11 mouse cellular contexts compared by ENCODE assay signal in genomic region chr9:68162813-68163570, GRCm38 (mm10).
DNase-seq lines count a peak whose midpoint lies in the region; ATAC-seq and TF ChIP-seq lines count a peak whose summit lies in the region.
"Had no signal": no experiment of that assay in that cellular context is flagged by ENCODE, and none has a peak within 500 bp of the region (broad histone marks: within the 10 kb centered on the region; RNA-seq: fewer than 3 reads in every experiment).

No protein-coding gene starts in this region.

- H3K4me2 ChIP-seq in lung, postnatal 0 days (replicated peaks; ENCODE audit: low read depth, low read length): no peak overlapping the region
- H3K4me2 ChIP-seq in midbrain, embryonic 14.5 days (ENCODE audit: low read length): no peak overlapping the region
- H3K4me2 ChIP-seq: embryonic facial prominence, embryonic 15.5 days; forebrain, embryonic 12.5 days had no signal

- DNase-seq in gastrocnemius, postnatal 25 days: peak; percentile 8
- DNase-seq in gastrocnemius, postnatal 36 days: no peak
- DNase-seq in lung, postnatal 10 days: peak; percentile 9
- no peak for DNase-seq in lung, postnatal 0 days (ENCODE audit: low spot score)
- DNase-seq in heart, postnatal 14 days: peak; percentile 44 to 50
- peak; percentile 11 to 42 for DNase-seq in layer of hippocampus, postnatal 14 days (ENCODE audit: low spot score in 2 of 2)
- no peak for DNase-seq in midbrain, embryonic 14.5 days
- DNase-seq: liver, postnatal 0 days had no signal

- H3K36me3 ChIP-seq in lung, postnatal 0 days (ENCODE audit: insufficient read depth, low read length): no peaks in the 10 kb centered on the region
- H3K36me3 ChIP-seq in midbrain, embryonic 14.5 days (ENCODE audit: control insufficient read depth, insufficient read depth, low read length): no peaks in the 10 kb centered on the region
- H3K36me3 ChIP-seq: embryonic facial prominence, embryonic 15.5 days; forebrain, embryonic 12.5 days had no signal

- WGBS in lung, postnatal 0 days: 75% methylated on average over 10 of the region's 10 CpGs
- 79% methylated on average over 10 of the region's 10 CpGs for WGBS in midbrain, embryonic 14.5 days

- H3K9ac ChIP-seq in lung, postnatal 0 days (replicated peaks; ENCODE audit: low read depth): no peak overlapping the region
- no peak overlapping the region for H3K9ac ChIP-seq in midbrain, embryonic 14.5 days (replicated peaks; ENCODE audit: low read length)
- H3K9ac ChIP-seq: embryonic facial prominence, embryonic 15.5 days; forebrain, embryonic 12.5 days; liver, postnatal 0 days had no signal

- no peak for ATAC-seq in lung, postnatal 0 days
- ATAC-seq in midbrain, embryonic 14.5 days (ENCODE audit: low FRiP score, low TSS enrichment): no peak
- ATAC-seq: liver, postnatal 0 days had no signal

- TF ChIP-seq CTCF in lung, postnatal 0 days (IDR thresholded peaks at IDR 0.05): no peak

- intact Hi-C loops in gastrocnemius, postnatal 36 days (cut with DNase I): no loop called here
- intact Hi-C loops in heart, postnatal 14 days (cut with DNase I): no loop called here

- no peak for TF ChIP-seq EP300 in lung, postnatal 0 days (IDR thresholded peaks at IDR 0.05)

- H3K4me3 ChIP-seq in lung, postnatal 0 days (ENCODE audit: low read depth, low read length): no peak overlapping the region
- H3K4me3 ChIP-seq in midbrain, embryonic 14.5 days (replicated peaks; ENCODE audit: low read depth, low read length): no peak overlapping the region
- H3K4me3 ChIP-seq: embryonic facial prominence, embryonic 15.5 days; forebrain, embryonic 12.5 days; left cerebral cortex, adult 2 months had no signal

- H3K9me3 ChIP-seq in lung, postnatal 0 days (ENCODE audit: low read length): no peaks in the 10 kb centered on the region
- no peaks in the 10 kb centered on the region for H3K9me3 ChIP-seq in midbrain, embryonic 14.5 days (ENCODE audit: control insufficient read depth, low read length)
- H3K9me3 ChIP-seq: embryonic facial prominence, embryonic 15.5 days; forebrain, embryonic 12.5 days had no signal

- H3K4me1 ChIP-seq in lung, postnatal 0 days (ENCODE audit: insufficient read depth, low read depth, low read length): no peaks in the 10 kb centered on the region
- no peaks in the 10 kb centered on the region for H3K4me1 ChIP-seq in midbrain, embryonic 14.5 days (ENCODE audit: control insufficient read depth, insufficient read depth, low read length)
- H3K4me1 ChIP-seq: embryonic facial prominence, embryonic 15.5 days; forebrain, embryonic 12.5 days had no signal

- H3K27me3 ChIP-seq in lung, postnatal 0 days (replicated peaks; ENCODE audit: insufficient read depth, low read length): no peaks in the 10 kb centered on the region
- no peaks in the 10 kb centered on the region for H3K27me3 ChIP-seq in midbrain, embryonic 14.5 days (ENCODE audit: control insufficient read depth, insufficient read depth, low read length)
- H3K27me3 ChIP-seq: embryonic facial prominence, embryonic 15.5 days; forebrain, embryonic 12.5 days had no signal

- H3K27ac ChIP-seq in lung, postnatal 0 days (ENCODE audit: low read length): no peak overlapping the region
- no peak overlapping the region for H3K27ac ChIP-seq in midbrain, embryonic 14.5 days (replicated peaks; ENCODE audit: low read depth, low read length)
- H3K27ac ChIP-seq: embryonic facial prominence, embryonic 15.5 days; forebrain, embryonic 12.5 days; left cerebral cortex, adult 2 months had no signal

Comparison
In these comparisons a context has a peak if more than half of its experiments do, and no peak if none do; other contexts are left out.
1. DNase-seq: peak in gastrocnemius, postnatal 25 days (single experiment), lung, postnatal 10 days (single experiment), heart, postnatal 14 days (2 of 2) and layer of hippocampus, postnatal 14 days (2 of 2); none in gastrocnemius, postnatal 36 days (0 of 2), lung, postnatal 0 days (single experiment) and midbrain, embryonic 14.5 days (single experiment).